Mouse (Mus musculus) embryonic fibroblast, embryonic 13.5 days (primary cell): ENCODE data around the gene Hmga2.

Source experiments
- CTCF ChIP-seq: IDR thresholded peaks from 2 replicates; pipeline ENCODE4 v1.5.1; 2011; ENCODE audit warnings: mild to moderate bottlenecking, control low read depth, low read length, moderate library complexity, borderline replicate concordance; ENCODE audit not compliant: insufficient read depth
- POLR2A ChIP-seq: IDR thresholded peaks from 2 replicates; pipeline ENCODE4 v1.6.1; 2011; ENCODE audit warnings: low read depth, mild to moderate bottlenecking, control low read depth, low read length, moderate library complexity

DNA sequence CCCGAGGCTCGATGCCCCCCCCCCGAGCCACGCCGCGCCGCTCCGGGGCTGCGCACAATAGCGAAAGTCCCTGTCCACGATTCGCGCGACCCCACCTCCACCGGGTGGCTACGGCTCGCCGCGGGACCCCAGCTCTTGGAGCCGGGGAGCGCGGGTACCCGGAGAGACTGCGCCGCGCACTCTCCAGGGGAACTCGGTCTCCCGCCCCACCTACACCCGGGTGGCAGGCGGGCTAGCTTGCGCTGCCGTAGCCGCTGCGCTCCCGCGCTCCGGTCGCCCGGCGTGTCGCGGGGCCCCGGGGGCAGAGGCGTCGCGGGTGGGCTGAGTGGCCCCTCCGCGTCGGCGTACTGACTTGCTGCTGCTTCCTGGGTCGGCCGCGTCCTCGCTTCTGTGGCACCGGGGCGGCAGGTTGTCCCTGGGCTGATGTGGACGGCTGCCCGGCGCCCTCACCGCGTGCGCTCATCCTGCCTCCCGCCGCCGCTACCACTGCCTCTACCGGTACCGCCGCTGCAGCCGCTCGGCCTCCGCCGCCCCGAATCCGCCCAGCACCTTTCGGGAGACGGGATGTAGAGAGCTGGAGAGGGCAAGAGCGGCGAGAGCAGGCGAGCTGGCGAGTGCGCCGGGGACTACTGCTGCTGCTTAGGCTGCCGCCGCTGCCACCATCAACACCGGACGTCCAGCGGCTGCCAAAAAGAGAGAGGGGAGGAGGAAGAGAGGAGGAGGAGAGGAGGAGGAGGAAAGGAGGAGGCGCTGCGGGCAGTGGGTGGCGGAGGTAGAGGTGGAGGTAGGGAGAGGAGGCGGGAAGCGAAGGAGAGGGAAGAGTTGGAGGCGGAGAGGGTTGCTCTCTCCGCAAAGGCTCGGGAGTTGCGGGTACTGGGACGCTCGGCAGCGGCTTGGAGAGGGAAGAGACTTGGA, at the start of gene Hmga2:
- TF ChIP-seq POLR2A (peak; percentile 90), CTCF (no peak)
